Mouse (Mus musculus) left cerebral cortex, adult 9 months (tissue): ENCODE measurements around the gene Ascl1.

ENCODE experiments used
- DNase-seq, 2 experiments: peaks; one replicate each; pipeline ENCODE4 v3.0.0; 2022; ENCODE audit warnings: low spot score in 2 of 2

The Ascl1 gene

GRCm38 (mm10) chr10:87493576-87493975 lies at the start of gene Ascl1:
Ascl1 (minus strand) TSS chr10:87493660.
- DNase-seq: no peak

- no peak for DNase-seq
Observed at GRCm38 (mm10) chr10:87534172-87534571, 40.7 kb upstream of the Ascl1 start.

GRCm38 (mm10) chr10:87521646-87522045 lies 28.2 kb upstream of the Ascl1 start, which contains the start of gene Pah:
Pah (plus strand) TSS chr10:87521795.
- DNase-seq: no peak

GRCm38 (mm10) chr10:87520401-87521116 lies 27.1 kb upstream of the Ascl1 start:
- no peak for DNase-seq

- DNase-seq: no peak
Observed at GRCm38 (mm10) chr10:87518585-87518984, 25.1 kb upstream of the Ascl1 start.

- no peak for DNase-seq
Observed at GRCm38 (mm10) chr10:87513052-87513451, 19.6 kb upstream of the Ascl1 start.

- no peak for DNase-seq
Observed at GRCm38 (mm10) chr10:87508581-87508980, 15.1 kb upstream of the Ascl1 start.

- DNase-seq: no peak
Observed at GRCm38 (mm10) chr10:87503946-87504345, 10.5 kb upstream of the Ascl1 start.

- DNase-seq: no peak
Observed at GRCm38 (mm10) chr10:87502283-87502682, 8.8 kb upstream of the Ascl1 start.

- DNase-seq: no peak
Observed at GRCm38 (mm10) chr10:87501659-87502042, 8.2 kb upstream of the Ascl1 start.

- no peak for DNase-seq
Observed at GRCm38 (mm10) chr10:87500926-87501658, 7.6 kb upstream of the Ascl1 start.

- no peak for DNase-seq
Observed at GRCm38 (mm10) chr10:87497056-87497455, 3.6 kb upstream of the Ascl1 start.

- no peak for DNase-seq
Observed at GRCm38 (mm10) chr10:87494596-87494995, 1.1 kb upstream of the Ascl1 start.

GRCm38 (mm10) chr10:87494176-87494575 lies 716 bp upstream of the Ascl1 start:
- DNase-seq: no peak

GRCm38 (mm10) chr10:87492661-87493551 lies 554 bp downstream of the Ascl1 start:
- peak in 1 of 2 experiments; percentile 68 for DNase-seq

- DNase-seq: no peak
Observed at GRCm38 (mm10) chr10:87492332-87492660, 1.2 kb downstream of the Ascl1 start.

- no peak for DNase-seq
Observed at GRCm38 (mm10) chr10:87491485-87492040, 1.9 kb downstream of the Ascl1 start.

GRCm38 (mm10) chr10:87490328-87490727 lies 3.1 kb downstream of the Ascl1 start:
- DNase-seq: no peak

GRCm38 (mm10) chr10:87489246-87490009 lies 4.0 kb downstream of the Ascl1 start:
- DNase-seq: no peak

- no peak for DNase-seq
Observed at GRCm38 (mm10) chr10:87488429-87489145, 4.9 kb downstream of the Ascl1 start.
